Mouse (Mus musculus) neural tube, embryonic 11.5 days (tissue): ENCODE measurements around the gene Map1s. TPM values are rescaled to one million over a fixed set of nuclear protein-coding genes. Genes with fewer than 3 reads are reported as not detected.

Experiments used
- ATAC-seq: fragments of 200-750 bp; cut with Nextera tagmentation; 2 replicates; pipeline ENCODE4 v1.8.0; 2017; ENCODE audit warnings: moderate number of reproducible peaks, mild to moderate bottlenecking, moderate TSS enrichment, moderate library complexity; ENCODE audit not compliant: insufficient read depth, low FRiP score, low TSS enrichment
- DNase-seq: peaks from one replicate; pipeline ENCODE4 v3.0.0-alpha.2; 2015; ENCODE audit warnings: low spot score
- H3K27ac ChIP-seq: fragments of 300-500 bp; sonication (generic); 2 replicates; pipeline ENCODE4 v1.5.1; 2014; ENCODE audit warnings: low read depth, mild to moderate bottlenecking, low read length
- H3K27me3 ChIP-seq: fragments of 300-500 bp; sonication (generic); 2 replicates; pipeline ENCODE4 v1.6.1; 2014; ENCODE audit warnings: mild to moderate bottlenecking, low read length, mixed read lengths; ENCODE audit not compliant: control insufficient read depth, insufficient read depth
- H3K36me3 ChIP-seq: fragments of 300-500 bp; sonication (generic); 2 replicates; pipeline ENCODE4 v1.6.1; 2014; ENCODE audit warnings: mild to moderate bottlenecking, low read length, moderate library complexity, mixed read lengths; ENCODE audit not compliant: control insufficient read depth, insufficient read depth
- H3K4me1 ChIP-seq: fragments of 300-500 bp; sonication (generic); 2 replicates; pipeline ENCODE4 v1.6.1; 2014; ENCODE audit warnings: low read length, mixed read lengths; ENCODE audit not compliant: control insufficient read depth, insufficient read depth
- H3K4me2 ChIP-seq: fragments of 300-500 bp; sonication (generic); 2 replicates; pipeline ENCODE4 v1.6.1; 2014; ENCODE audit warnings: low read depth, mild to moderate bottlenecking, moderate library complexity
- H3K4me3 ChIP-seq: fragments of 300-500 bp; sonication (generic); 2 replicates; pipeline ENCODE4 v1.5.1; 2014; ENCODE audit warnings: low read depth, low read length
- H3K9ac ChIP-seq: fragments of 300-500 bp; sonication (generic); 2 replicates; pipeline ENCODE4 v1.6.1; 2014; ENCODE audit warnings: mild to moderate bottlenecking, low read length
- H3K9me3 ChIP-seq: fragments of 300-500 bp; sonication (generic); 2 replicates; pipeline ENCODE4 v1.6.1; 2016; ENCODE audit warnings: low read length; ENCODE audit not compliant: control insufficient read depth
- WGBS: fragments of 180-500 bp; shearing (Covaris S2); extraction: QIAGEN DNeasy Blood & Tissue Kit; methylation state at CpG from one replicate; pipeline ENCODE4 v1.1.7; 2014; 5-methylcytosine and 5-hydroxymethylcytosine counted together
- polyA plus RNA-seq: library from polyadenylated mRNA; unstranded; fragments of >200 nt; fragmentation: Nextera tagmentation; extraction: Ambion mirVana; gene quantifications from 2 replicates; pipeline ENCODE4 v1.2.1, GENCODE M21; 2014

Map1s gene
- polyA plus RNA-seq, 1 experiment from 2014 or later: 47.1 TPM

DNA sequence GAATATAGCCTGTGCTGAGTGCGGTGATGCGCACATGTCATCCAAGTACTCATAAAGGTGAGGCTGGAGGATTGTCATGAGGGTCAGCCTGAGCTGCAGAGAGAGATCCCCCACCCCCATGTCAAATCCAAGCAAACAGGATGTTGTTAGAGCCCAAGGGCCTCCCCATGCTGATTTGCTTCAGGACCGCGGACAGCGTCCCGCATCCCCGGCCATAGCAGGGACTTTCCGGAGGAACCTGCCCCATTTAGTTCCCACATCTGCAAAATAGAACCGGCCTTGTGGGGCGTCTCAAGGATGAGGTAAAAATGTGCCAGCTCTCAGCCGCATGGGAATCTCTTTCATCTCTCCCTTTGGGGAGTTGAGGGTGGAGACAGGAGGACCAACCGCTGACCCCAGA lies 20.1 kb upstream of the Map1s start:
- peak; percentile 51 for DNase-seq
- WGBS: 17% methylated on average over 12 of the region's 12 CpGs
- Histone ChIP-seq H3K36me3 (no peaks in the 10 kb centered on the region), H3K4me3 (no peak overlapping the region), H3K27me3 (peaks cover 2% of the 10 kb centered on the region), H3K4me1 (no peaks in the 10 kb centered on the region), H3K27ac (no peak overlapping the region), H3K4me2 (no peak overlapping the region), H3K9me3 (no peaks in the 10 kb centered on the region), H3K9ac (no peak overlapping the region)
- ATAC-seq: no peak

DNA sequence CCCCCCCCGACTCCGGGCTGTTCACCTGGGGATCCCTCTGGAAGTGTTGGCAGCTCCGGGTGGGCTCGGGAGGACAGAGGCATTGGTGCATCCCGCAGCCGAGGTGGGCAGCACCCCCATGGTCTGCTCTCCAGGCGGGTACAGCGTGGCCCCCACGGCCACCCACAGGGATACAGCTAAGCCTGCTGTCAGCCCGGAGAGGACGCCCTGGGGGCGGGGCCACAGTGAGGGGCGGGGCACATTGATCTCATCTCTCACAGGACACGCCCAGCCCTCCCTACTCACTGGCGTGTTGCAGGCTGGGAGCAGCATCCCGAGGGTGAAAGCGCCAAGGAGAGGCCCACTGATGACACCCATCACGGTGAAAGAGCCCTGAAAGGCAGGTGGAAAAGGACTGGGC lies 18.1 kb upstream of the Map1s start:
- Histone ChIP-seq H3K9me3 (no peaks in the 10 kb centered on the region), H3K9ac (no peak overlapping the region), H3K27me3 (peaks cover 23% of the 10 kb centered on the region), H3K36me3 (no peaks in the 10 kb centered on the region), H3K4me2 (peak overlapping the region; percentile 1; the same call in 1 of the 2 replicates), H3K4me3 (no peak overlapping the region), H3K4me1 (peaks cover 6% of the 10 kb centered on the region; the same call in 1 of the 2 replicates), H3K27ac (no peak overlapping the region)
- ATAC-seq: peak; percentile 48; the same call in 1 of the 2 replicates
- 3% methylated on average over 18 of the region's 18 CpGs for WGBS
- peak; percentile 60 for DNase-seq

DNA sequence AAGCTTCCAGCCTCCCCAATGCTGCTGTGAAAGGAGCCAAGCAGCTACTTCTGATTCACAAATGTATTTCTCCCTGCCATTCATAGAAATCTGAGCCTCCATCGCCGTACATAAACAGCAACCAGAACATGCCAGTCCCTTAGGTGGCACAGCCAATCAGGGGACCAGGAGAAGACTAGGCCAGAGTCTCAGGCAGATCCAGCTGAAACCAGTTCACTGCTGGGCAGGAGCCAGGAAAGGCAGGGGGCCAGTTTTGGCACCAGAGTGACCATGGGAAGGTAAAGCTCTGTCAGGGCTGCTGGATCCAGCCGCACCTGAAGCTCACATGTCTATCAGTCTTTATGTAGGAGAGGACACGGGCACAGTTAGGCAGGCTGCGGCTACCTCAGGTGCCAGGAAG lies 15.1 kb upstream of the Map1s start:
- WGBS: 95% methylated on average over 5 of the region's 5 CpGs
- H3K27ac ChIP-seq: no peak overlapping the region
- no peak for DNase-seq
- peaks cover 13% of the 10 kb centered on the region for H3K36me3 ChIP-seq
- H3K9me3 ChIP-seq: no peaks in the 10 kb centered on the region
- no peak for ATAC-seq
- peaks cover 6% of the 10 kb centered on the region; the same call in 1 of the 2 replicates for H3K4me1 ChIP-seq
- H3K27me3 ChIP-seq: peaks cover 32% of the 10 kb centered on the region
- H3K4me3 ChIP-seq: no peak overlapping the region
- no peak overlapping the region for H3K4me2 ChIP-seq
- H3K9ac ChIP-seq: no peak overlapping the region

- no peak overlapping the region for H3K4me2 ChIP-seq
- H3K4me3 ChIP-seq: peak overlapping the region; percentile 10; the same call in 1 of the 2 replicates
- no peak for DNase-seq
Observed at GRCm38 (mm10) chr8:70891356-70891755, 14.4 kb upstream of the Map1s start.

DNA sequence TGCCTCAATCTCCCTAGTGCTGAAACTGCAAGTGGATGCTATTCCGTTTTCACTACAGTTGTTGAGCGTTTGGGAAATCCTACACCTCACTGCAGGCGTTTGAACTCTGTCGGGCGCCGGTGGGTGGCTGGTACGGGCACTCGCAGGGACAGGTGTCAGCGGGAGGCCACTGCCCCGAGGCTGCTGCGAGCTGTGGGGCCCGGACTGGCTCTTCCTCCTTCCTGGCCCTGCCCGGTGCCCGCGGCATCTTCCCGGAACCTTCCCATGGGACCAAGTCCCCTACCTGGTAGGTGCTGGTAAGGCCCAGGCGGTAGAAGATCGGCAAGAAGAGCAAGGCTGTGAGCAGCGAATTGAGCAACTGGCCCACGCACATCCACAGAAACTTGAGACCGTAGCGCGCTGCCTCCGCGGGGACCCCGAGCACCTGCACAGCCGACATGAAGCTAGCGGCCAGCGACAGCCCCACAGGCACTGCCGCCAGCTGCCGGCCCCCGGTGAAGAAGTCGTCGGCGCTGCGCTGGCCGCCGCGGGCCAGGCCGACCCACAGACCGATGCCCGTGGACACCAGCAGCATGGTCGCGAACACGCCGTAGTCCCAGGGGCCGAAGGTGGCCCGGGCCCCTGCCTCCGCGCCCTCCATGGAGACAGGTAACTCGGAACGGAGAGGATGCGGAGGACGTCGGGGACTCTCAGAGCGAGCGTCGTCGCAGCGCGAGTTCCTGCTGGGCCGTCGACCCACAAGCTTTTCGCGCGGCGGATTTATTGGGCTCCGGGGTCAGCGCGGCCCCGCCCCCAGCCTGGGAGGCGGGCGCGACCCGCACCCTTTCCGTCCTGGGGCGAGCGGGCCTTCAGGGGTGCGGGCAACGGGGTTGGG lies 13.5 kb upstream of the Map1s start, which contains the start of gene Slc5a5:
Gene Slc5a5, minus strand, starts transcription at position 736 of the 874 bp plus-strand sequence.
- Histone ChIP-seq H3K4me2 (peak within 1 kb of the TSS; percentile 33), H3K36me3 (peaks cover 14% of the 10 kb centered on the region), H3K4me3 (peak within 1 kb of the TSS; percentile 14), H3K9ac (no peak within 1 kb of the TSS), H3K27me3 (peaks cover 32% of the 10 kb centered on the region), H3K9me3 (no peaks in the 10 kb centered on the region), H3K4me1 (peaks cover 10% of the 10 kb centered on the region), H3K27ac (no peak within 1 kb of the TSS)
- DNase-seq: peak; percentile 43
- 2% methylated on average over 75 of the region's 80 CpGs for WGBS
- no peak for ATAC-seq

More at GRCm38 (mm10) chr8:70891356-70891755, 14.4 kb upstream of the Map1s start:
- H3K27me3 ChIP-seq: peaks cover 32% of the 10 kb centered on the region
- no peaks in the 10 kb centered on the region for H3K9me3 ChIP-seq
- no peak overlapping the region for H3K9ac ChIP-seq
- H3K4me1 ChIP-seq: peaks cover 9% of the 10 kb centered on the region
- WGBS: 4% methylated on average over 21 of the region's 21 CpGs
- peaks cover 14% of the 10 kb centered on the region for H3K36me3 ChIP-seq
- ATAC-seq: no peak
- no peak overlapping the region for H3K27ac ChIP-seq

GRCm38 (mm10) chr8:70892896-70893655 lies 12.7 kb upstream of the Map1s start:
- H3K9ac ChIP-seq: no peak overlapping the region
- peaks cover 32% of the 10 kb centered on the region for H3K27me3 ChIP-seq
- peak; percentile 32 for DNase-seq
- H3K27ac ChIP-seq: no peak overlapping the region
- H3K4me2 ChIP-seq: no peak overlapping the region; the same call in 1 of the 2 replicates
- H3K4me1 ChIP-seq: peaks cover 10% of the 10 kb centered on the region
- H3K4me3 ChIP-seq: peak overlapping the region; percentile 14; the same call in 1 of the 2 replicates
- H3K36me3 ChIP-seq: peaks cover 14% of the 10 kb centered on the region
- ATAC-seq: no peak
- WGBS: 29% methylated on average over 20 of the region's 20 CpGs
- H3K9me3 ChIP-seq: no peaks in the 10 kb centered on the region

GRCm38 (mm10) chr8:70893656-70894384 lies 11.9 kb upstream of the Map1s start:
- ATAC-seq (peak; percentile 33), DNase-seq (peak; percentile 85)
- H3K4me2 ChIP-seq: no peak overlapping the region
- H3K9me3 ChIP-seq: no peaks in the 10 kb centered on the region
- no peak overlapping the region for H3K4me3 ChIP-seq
- H3K4me1 ChIP-seq: peaks cover 10% of the 10 kb centered on the region
- H3K9ac ChIP-seq: no peak overlapping the region
- 30% methylated on average over 12 of the region's 12 CpGs for WGBS
- H3K27me3 ChIP-seq: peaks cover 32% of the 10 kb centered on the region
- no peak overlapping the region for H3K27ac ChIP-seq
- H3K36me3 ChIP-seq: peaks cover 14% of the 10 kb centered on the region

DNA sequence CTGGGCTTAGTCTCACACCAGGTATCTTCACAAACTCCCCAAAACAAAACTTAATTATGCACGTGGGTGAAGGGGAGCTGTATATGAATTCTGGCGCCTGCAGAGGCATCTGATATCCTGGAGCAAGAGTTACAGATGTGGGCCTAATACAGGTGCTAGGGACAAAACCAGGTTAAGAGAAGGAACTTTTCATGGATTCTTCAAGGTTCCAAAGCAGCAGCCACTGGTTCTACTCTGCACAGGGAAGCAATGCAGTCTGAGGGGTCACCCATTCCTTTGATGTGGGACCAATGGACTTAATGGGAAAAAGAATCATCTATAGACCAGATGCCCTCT lies 11.4 kb upstream of the Map1s start:
- Histone ChIP-seq H3K4me3 (no peak overlapping the region), H3K36me3 (peaks cover 14% of the 10 kb centered on the region), H3K4me2 (no peak overlapping the region), H3K9ac (no peak overlapping the region), H3K27ac (no peak overlapping the region), H3K9me3 (no peaks in the 10 kb centered on the region), H3K4me1 (peaks cover 10% of the 10 kb centered on the region), H3K27me3 (peaks cover 32% of the 10 kb centered on the region)
- DNase-seq (no peak), ATAC-seq (no peak)
- WGBS: 71% methylated on average over 2 of the region's 2 CpGs
